Mouse (Mus musculus): ENCODE measurements at regions not wholly inside any gene's neighbourhood (a gene's known extent, or its start where the extent isn't known, plus 50 kb on each side); places are given as distances from the start of the nearest gene placed in this dataset.

- Histone ChIP-seq H3K4me2 (replicated peaks; ENCODE audit: low read depth, low read length, severe bottlenecking) (no peak overlapping the region), H3K4me3 (replicated peaks; ENCODE audit: low read length) (no peak overlapping the region), H3K36me3 (ENCODE audit: control insufficient read depth, insufficient read depth, low read length) (no peaks in the 10 kb centered on the region), H3K9ac (ENCODE audit: low read depth, low read length, severe bottlenecking) (no peak overlapping the region), H3K27ac (replicated peaks; ENCODE audit: low read depth, low read length) (no peak overlapping the region), H3K27me3 (ENCODE audit: control insufficient read depth, insufficient read depth, low read length) (no peaks in the 10 kb centered on the region), H3K9me3 (ENCODE audit: control insufficient read depth, low read length) (no peaks in the 10 kb centered on the region), H3K4me1 (ENCODE audit: control insufficient read depth, insufficient read depth, low read length) (peaks cover 2% of the 10 kb centered on the region; the same call in 1 of the 2 replicates)
- no peak for TF ChIP-seq POLR2A (IDR thresholded peaks at IDR 0.05; ENCODE audit: borderline replicate concordance, extremely low read depth, insufficient read depth, insufficient read length)
- ATAC-seq (ENCODE audit: low FRiP score, low read depth) (peak; percentile 26; the same call in 1 of the 2 replicates), DNase-seq (ENCODE audit: low spot score) (no peak)
- WGBS = 32% methylated on average over 1 of the region's 1 CpGs
Observed at GRCm38 (mm10) chr16:39302902-39303361, 410.5 kb downstream of the Igsf11 start.

GRCm38 (mm10) chr16:39303371-39303770, 410.9 kb downstream of the Igsf11 start:
- H3K9ac ChIP-seq (ENCODE audit: low read depth, low read length, severe bottlenecking) = no peak overlapping the region
- peaks cover 3% of the 10 kb centered on the region; the same call in 1 of the 2 replicates for H3K4me1 ChIP-seq (ENCODE audit: control insufficient read depth, insufficient read depth, low read length)
- no peaks in the 10 kb centered on the region for H3K27me3 ChIP-seq (ENCODE audit: control insufficient read depth, insufficient read depth, low read length)
- H3K4me3 ChIP-seq (replicated peaks; ENCODE audit: low read length) = no peak overlapping the region
- no peak overlapping the region for H3K27ac ChIP-seq (replicated peaks; ENCODE audit: low read depth, low read length)
- 41% methylated on average over 7 of the region's 7 CpGs for WGBS
- H3K36me3 ChIP-seq (ENCODE audit: control insufficient read depth, insufficient read depth, low read length) = no peaks in the 10 kb centered on the region
- no peak for TF ChIP-seq POLR2A (IDR thresholded peaks at IDR 0.05; ENCODE audit: borderline replicate concordance, extremely low read depth, insufficient read depth, insufficient read length)
- no peaks in the 10 kb centered on the region for H3K9me3 ChIP-seq (ENCODE audit: control insufficient read depth, low read length)
- DNase-seq (ENCODE audit: low spot score) = no peak
- no peak for ATAC-seq (ENCODE audit: low FRiP score, low read depth)
- no peak overlapping the region for H3K4me2 ChIP-seq (replicated peaks; ENCODE audit: low read depth, low read length, severe bottlenecking)

- Histone ChIP-seq H3K27me3 (ENCODE audit: control insufficient read depth, insufficient read depth, low read length) (no peaks in the 10 kb centered on the region), H3K9ac (ENCODE audit: low read depth, low read length, severe bottlenecking) (no peak overlapping the region), H3K4me1 (ENCODE audit: control insufficient read depth, insufficient read depth, low read length) (peaks cover 3% of the 10 kb centered on the region; the same call in 1 of the 2 replicates), H3K27ac (replicated peaks; ENCODE audit: low read depth, low read length) (no peak overlapping the region), H3K4me2 (replicated peaks; ENCODE audit: low read depth, low read length, severe bottlenecking) (no peak overlapping the region), H3K36me3 (ENCODE audit: control insufficient read depth, insufficient read depth, low read length) (no peaks in the 10 kb centered on the region), H3K9me3 (ENCODE audit: control insufficient read depth, low read length) (no peaks in the 10 kb centered on the region), H3K4me3 (replicated peaks; ENCODE audit: low read length) (no peak overlapping the region)
- 34% methylated on average over 5 of the region's 5 CpGs for WGBS
- TF ChIP-seq POLR2A (IDR thresholded peaks at IDR 0.05; ENCODE audit: borderline replicate concordance, extremely low read depth, insufficient read depth, insufficient read length) = no peak
- no peak for DNase-seq (ENCODE audit: low spot score)
- ATAC-seq (ENCODE audit: low FRiP score, low read depth) = no peak
Observed at GRCm38 (mm10) chr16:39307951-39308350, 415.5 kb downstream of the Igsf11 start.

GRCm38 (mm10) chr16:39316752-39317594, 424.5 kb downstream of the Igsf11 start:
- Histone ChIP-seq H3K4me2 (replicated peaks; ENCODE audit: low read depth, low read length, severe bottlenecking) (no peak overlapping the region), H3K4me3 (replicated peaks; ENCODE audit: low read length) (no peak overlapping the region), H3K9ac (ENCODE audit: low read depth, low read length, severe bottlenecking) (no peak overlapping the region), H3K27me3 (ENCODE audit: control insufficient read depth, insufficient read depth, low read length) (no peaks in the 10 kb centered on the region), H3K4me1 (ENCODE audit: control insufficient read depth, insufficient read depth, low read length) (no peaks in the 10 kb centered on the region), H3K27ac (replicated peaks; ENCODE audit: low read depth, low read length) (no peak overlapping the region), H3K9me3 (ENCODE audit: control insufficient read depth, low read length) (no peaks in the 10 kb centered on the region), H3K36me3 (ENCODE audit: control insufficient read depth, insufficient read depth, low read length) (no peaks in the 10 kb centered on the region)
- ATAC-seq (ENCODE audit: low FRiP score, low read depth) = peak; percentile 70
- WGBS = 24% methylated on average over 15 of the region's 15 CpGs
- peak; percentile 85 for DNase-seq (ENCODE audit: low spot score)
- TF ChIP-seq POLR2A (IDR thresholded peaks at IDR 0.05; ENCODE audit: borderline replicate concordance, extremely low read depth, insufficient read depth, insufficient read length) = no peak

- Histone ChIP-seq H3K9ac (ENCODE audit: low read depth, low read length, severe bottlenecking) (no peak overlapping the region), H3K4me2 (replicated peaks; ENCODE audit: low read depth, low read length, severe bottlenecking) (no peak overlapping the region), H3K36me3 (ENCODE audit: control insufficient read depth, insufficient read depth, low read length) (no peaks in the 10 kb centered on the region), H3K9me3 (ENCODE audit: control insufficient read depth, low read length) (no peaks in the 10 kb centered on the region), H3K4me3 (replicated peaks; ENCODE audit: low read length) (no peak overlapping the region), H3K27ac (replicated peaks; ENCODE audit: low read depth, low read length) (no peak overlapping the region), H3K27me3 (ENCODE audit: control insufficient read depth, insufficient read depth, low read length) (no peaks in the 10 kb centered on the region), H3K4me1 (ENCODE audit: control insufficient read depth, insufficient read depth, low read length) (no peaks in the 10 kb centered on the region)
- TF ChIP-seq POLR2A (IDR thresholded peaks at IDR 0.05; ENCODE audit: borderline replicate concordance, extremely low read depth, insufficient read depth, insufficient read length) = no peak
- WGBS = 81% methylated on average over 2 of the region's 2 CpGs
- DNase-seq (ENCODE audit: low spot score) = no peak
- no peak for ATAC-seq (ENCODE audit: low FRiP score, low read depth)
Observed at GRCm38 (mm10) chr16:39325627-39326026, 433.2 kb downstream of the Igsf11 start.

Measured in limb, embryonic 14.5 days (tissue).